Mouse (Mus musculus): ENCODE data around the gene Cracr2a. TPM values are rescaled to one million over a fixed set of nuclear protein-coding genes. Genes with fewer than 3 reads are reported as not detected.

The Cracr2a gene
- total RNA-seq, 1 experiment from 2014 or later = 11.6 TPM

GRCm38 (mm10) chr6:127617258-127618025 lies 56.3 kb downstream of the Cracr2a start:
- ATAC-seq (replicated peaks; ENCODE audit: low read depth, poor library complexity, severe bottlenecking) = peak; percentile 38

DNA sequence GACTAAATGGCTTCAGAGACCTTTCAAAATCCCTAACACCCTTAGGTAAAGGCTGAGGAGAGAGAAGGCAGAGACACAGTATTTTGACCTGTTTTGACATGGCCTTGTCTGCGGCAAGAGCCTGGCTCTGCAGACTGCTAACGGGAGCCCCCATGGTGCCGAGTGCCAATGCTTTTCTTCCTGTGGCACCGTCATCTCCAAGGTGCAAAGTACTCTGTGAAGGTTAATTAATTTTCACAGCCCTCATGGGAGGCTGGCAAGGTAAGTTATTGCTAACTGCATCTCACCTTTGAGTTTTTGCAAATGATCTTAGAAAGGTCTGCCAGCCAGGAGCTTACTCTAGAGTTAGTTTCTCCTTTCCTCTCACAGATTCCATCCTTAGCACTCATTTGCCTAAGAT lies 57.5 kb downstream of the Cracr2a start:
- ATAC-seq (replicated peaks; ENCODE audit: low read depth, poor library complexity, severe bottlenecking) = no peak

GRCm38 (mm10) chr6:127625135-127625534 lies 64.0 kb downstream of the Cracr2a start:
- ATAC-seq (replicated peaks; ENCODE audit: low read depth, poor library complexity, severe bottlenecking) = peak; percentile 60; the same call in 1 of the 2 replicates

- no peak for ATAC-seq (replicated peaks; ENCODE audit: low read depth, poor library complexity, severe bottlenecking)
These were observed 66.3 kb downstream of the Cracr2a start for GRCm38 (mm10) chr6:127627453-127627852.

- ATAC-seq (replicated peaks; ENCODE audit: low read depth, poor library complexity, severe bottlenecking) = no peak
These were observed 68.1 kb downstream of the Cracr2a start for GRCm38 (mm10) chr6:127629249-127629648.

DNA sequence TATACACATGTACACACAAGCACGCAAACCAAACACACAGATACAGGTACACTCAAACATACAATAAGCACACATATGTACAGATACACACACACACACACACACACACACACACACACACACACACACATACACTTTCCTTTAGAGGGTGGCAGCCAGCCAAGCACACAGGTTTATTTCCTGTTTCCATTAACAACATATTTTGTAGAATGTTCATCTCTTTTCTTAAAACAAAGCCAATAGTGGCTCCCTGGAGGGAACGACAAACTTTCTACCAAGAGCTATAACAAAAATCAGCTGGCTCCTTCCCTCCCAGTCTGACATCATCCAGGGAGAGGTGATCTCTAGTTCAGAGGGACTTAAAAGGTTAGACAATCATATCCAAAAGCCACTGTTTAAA lies 73.7 kb downstream of the Cracr2a start:
- no peak for ATAC-seq (replicated peaks; ENCODE audit: low read depth, poor library complexity, severe bottlenecking)

DNA sequence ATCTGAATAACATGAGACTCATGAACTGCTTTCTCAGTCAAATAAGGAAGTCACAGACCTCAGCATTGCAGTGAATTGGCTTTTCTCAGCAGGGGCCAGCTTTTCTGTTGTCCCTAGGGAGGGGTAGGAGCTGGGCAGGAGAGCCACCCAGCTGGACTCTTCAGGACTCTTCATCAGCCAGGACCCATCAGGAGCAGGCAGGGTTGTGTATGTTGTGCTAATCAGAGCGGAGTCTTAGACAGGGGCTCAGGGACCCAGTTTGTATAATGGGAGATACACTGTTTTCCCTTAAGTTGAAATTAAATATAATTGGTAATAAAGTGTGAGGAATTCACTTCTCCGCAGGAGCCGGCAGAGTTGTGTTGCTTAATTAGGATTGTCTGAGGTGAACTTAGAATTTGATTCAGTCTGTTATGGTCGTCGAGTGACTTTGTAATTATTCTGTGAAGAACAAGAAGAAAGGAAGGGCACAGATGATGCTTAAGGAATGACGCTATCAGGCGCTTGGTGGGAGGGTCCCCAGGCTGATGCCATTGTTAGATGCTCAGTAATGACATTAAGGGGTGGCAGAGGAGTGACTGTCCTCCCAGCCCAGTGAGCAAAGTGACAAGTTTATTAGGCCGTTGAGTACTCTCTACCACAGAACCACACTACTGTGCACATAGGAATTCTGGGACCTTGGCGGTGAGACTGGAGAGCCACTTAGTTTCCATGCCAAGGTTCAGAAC lies 74.5 kb downstream of the Cracr2a start:
- ATAC-seq (replicated peaks; ENCODE audit: low read depth, poor library complexity, severe bottlenecking) = no peak

- no peak for ATAC-seq (replicated peaks; ENCODE audit: low read depth, poor library complexity, severe bottlenecking)
These were observed 80.1 kb downstream of the Cracr2a start for GRCm38 (mm10) chr6:127641077-127641801.

GRCm38 (mm10) chr6:127655988-127656387 lies 94.8 kb downstream of the Cracr2a start:
- ATAC-seq (replicated peaks; ENCODE audit: low read depth, poor library complexity, severe bottlenecking) = no peak

- no peak for ATAC-seq (replicated peaks; ENCODE audit: low read depth, poor library complexity, severe bottlenecking)
These were observed 96.0 kb downstream of the Cracr2a start for GRCm38 (mm10) chr6:127657152-127657551.

DNA sequence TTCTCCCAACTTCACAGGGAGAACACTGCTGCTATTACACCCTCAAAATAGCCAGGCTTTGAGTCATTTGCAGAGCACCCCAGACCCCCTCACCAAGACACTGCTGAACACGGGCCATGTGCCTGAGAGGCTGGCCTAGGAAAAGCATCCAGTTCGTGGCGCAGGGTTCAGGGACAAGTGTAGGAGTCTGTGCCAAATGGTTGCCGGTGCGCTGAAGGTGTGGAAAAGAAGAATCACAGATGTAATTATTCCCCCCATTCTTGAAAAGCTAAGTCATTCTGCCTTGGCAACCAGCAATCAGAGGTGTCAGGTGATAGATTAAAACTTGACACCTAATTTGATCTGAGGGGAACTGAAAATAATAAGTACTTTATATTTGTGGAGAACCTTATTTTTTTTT lies 98.3 kb downstream of the Cracr2a start:
- no peak for ATAC-seq (replicated peaks; ENCODE audit: low read depth, poor library complexity, severe bottlenecking)

- ATAC-seq (replicated peaks; ENCODE audit: low read depth, poor library complexity, severe bottlenecking) = no peak
These were observed 98.8 kb downstream of the Cracr2a start for GRCm38 (mm10) chr6:127659966-127660365.

DNA sequence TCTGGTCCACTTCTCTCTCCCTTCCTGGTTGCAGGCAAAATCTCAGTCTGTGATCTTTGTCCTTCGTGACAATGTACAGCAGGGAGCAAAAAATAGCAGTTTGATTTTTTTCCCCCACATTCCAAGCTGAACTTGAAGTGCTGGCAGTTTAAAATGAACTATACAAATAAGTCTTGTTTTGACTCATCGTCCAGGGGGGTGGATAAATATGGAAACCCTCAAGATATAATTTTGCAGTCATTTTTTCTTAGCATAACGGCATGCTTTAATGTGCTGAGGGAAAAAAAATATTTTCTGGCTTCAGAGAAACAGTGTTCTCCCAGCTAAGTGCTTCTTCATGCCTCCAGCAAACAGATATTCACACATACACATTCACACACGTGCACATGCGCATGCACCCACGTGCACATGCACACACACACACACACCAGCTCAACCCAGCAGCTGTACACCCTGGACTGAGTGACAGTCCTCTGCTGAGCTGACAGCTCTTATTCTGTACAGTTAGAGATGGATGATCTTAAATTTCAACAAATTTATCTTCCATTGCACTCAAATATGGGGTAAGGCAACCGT lies 100.7 kb downstream of the Cracr2a start:
- no peak for ATAC-seq (replicated peaks; ENCODE audit: low read depth, poor library complexity, severe bottlenecking)

- no peak for ATAC-seq (replicated peaks; ENCODE audit: low read depth, poor library complexity, severe bottlenecking)
These were observed 102.1 kb downstream of the Cracr2a start for GRCm38 (mm10) chr6:127663263-127663662.

DNA sequence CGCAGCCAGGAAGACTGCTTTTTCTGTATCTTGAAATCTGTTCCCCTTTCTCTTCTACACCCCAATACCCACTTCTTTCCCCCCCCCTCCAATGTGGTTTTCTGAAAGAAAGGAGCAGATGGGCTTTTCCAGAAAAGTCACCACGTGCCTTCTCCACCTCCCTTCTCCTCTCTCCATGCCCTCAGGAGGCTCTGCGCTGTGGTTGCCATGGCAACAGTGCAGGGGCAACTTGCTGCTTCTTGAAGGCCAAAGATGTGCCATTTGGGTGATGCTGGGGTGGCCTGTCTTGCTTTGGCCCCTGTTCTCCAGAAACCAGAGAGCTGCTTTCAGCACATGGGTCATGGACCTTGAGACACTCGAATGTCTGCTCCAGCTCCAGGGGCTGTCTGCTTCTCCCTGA lies 108.2 kb downstream of the Cracr2a start:
- ATAC-seq (replicated peaks; ENCODE audit: low read depth, poor library complexity, severe bottlenecking) = no peak

DNA sequence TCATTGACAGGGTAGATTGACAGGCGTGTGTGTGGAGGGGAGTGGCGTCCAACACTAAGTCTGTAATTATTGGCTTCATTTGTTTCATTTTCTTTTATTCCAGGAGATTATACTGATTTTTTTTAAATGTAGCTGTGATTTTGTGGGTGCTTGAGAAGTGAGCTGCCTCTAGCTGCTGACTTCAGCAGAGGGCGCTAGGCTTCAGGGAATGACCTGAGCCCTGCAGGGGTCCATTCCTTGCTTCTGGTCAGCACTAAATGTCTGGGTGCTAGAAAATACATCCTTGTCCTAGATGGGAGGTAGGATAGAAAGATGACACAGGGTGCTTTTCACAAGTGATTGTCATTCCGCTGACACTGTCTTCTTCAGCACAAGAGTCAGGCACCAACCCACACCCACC lies 108.9 kb downstream of the Cracr2a start:
- no peak for ATAC-seq (replicated peaks; ENCODE audit: low read depth, poor library complexity, severe bottlenecking)

GRCm38 (mm10) chr6:127672071-127672470 lies 110.9 kb downstream of the Cracr2a start:
- ATAC-seq (replicated peaks; ENCODE audit: low read depth, poor library complexity, severe bottlenecking) = no peak

- no peak for ATAC-seq (replicated peaks; ENCODE audit: low read depth, poor library complexity, severe bottlenecking)
These were observed 115.7 kb downstream of the Cracr2a start for GRCm38 (mm10) chr6:127676866-127677265.

GRCm38 (mm10) chr6:127678320-127678719 lies 117.2 kb downstream of the Cracr2a start:
- ATAC-seq (replicated peaks; ENCODE audit: low read depth, poor library complexity, severe bottlenecking) = no peak

GRCm38 (mm10) chr6:127678998-127679397 lies 117.9 kb downstream of the Cracr2a start:
- no peak for ATAC-seq (replicated peaks; ENCODE audit: low read depth, poor library complexity, severe bottlenecking)

Measured in common myeloid progenitor, adult 5-6 weeks (primary cell).